Comparison of ENCODE assay signal across 8 mouse cellular contexts in genomic region chr14:51266113-51266512, GRCm38 (mm10). TPM values are rescaled to one million over a fixed set of nuclear protein-coding genes. Genes with fewer than 3 reads are reported as not detected.
DNase-seq lines count a peak whose midpoint lies in the region; ATAC-seq lines count a peak whose summit lies in the region.

No protein-coding gene starts in this region.

- no peaks in the 10 kb centered on the region for H3K36me3 ChIP-seq in hindbrain, embryonic 14.5 days (replicated peaks; ENCODE audit: control insufficient read depth, insufficient read depth)

- WGBS in hindbrain, embryonic 14.5 days = 7% methylated on average over 9 of the region's 9 CpGs

- H3K4me1 ChIP-seq in hindbrain, embryonic 14.5 days (replicated peaks; ENCODE audit: control insufficient read depth, insufficient read depth, low read length) = no peaks in the 10 kb centered on the region

- peak; percentile 91 for ATAC-seq in hindbrain, embryonic 14.5 days (ENCODE audit: low FRiP score)

- H3K4me2 ChIP-seq in hindbrain, embryonic 14.5 days (replicated peaks) = 0 out of 2 replicates have a peak overlapping the region, but pooled peaks have one; percentile 23

- H3K27ac ChIP-seq in hindbrain, embryonic 14.5 days = no peak overlapping the region

- no peak overlapping the region for H3K4me3 ChIP-seq in hindbrain, embryonic 14.5 days (replicated peaks; ENCODE audit: low read length)

- H3K9ac ChIP-seq in hindbrain, embryonic 14.5 days = no peak overlapping the region

- H3K9me3 ChIP-seq in hindbrain, embryonic 14.5 days (ENCODE audit: control insufficient read depth, low read length) = no peaks in the 10 kb centered on the region

- DNase-seq in T-cell, adult 2 months (ENCODE audit: low spot score) = peak; percentile 18
- DNase-seq in cerebellum, postnatal 25 days = peak; percentile 74 to 85
- peak; percentile 67 to 72 for DNase-seq in frontal cortex, postnatal 36 days (ENCODE audit: low spot score in 2 of 2)
- peak; percentile 87 for DNase-seq in hindbrain, embryonic 14.5 days (ENCODE audit: low spot score)
- peak; percentile 75 for DNase-seq in layer of hippocampus, postnatal 36 days
- peak; percentile 67 for DNase-seq in lung, postnatal 25 days (ENCODE audit: low spot score)
- peak; percentile 66 for DNase-seq in right cerebral cortex, adult 18-20 months
- peak; percentile 57 for DNase-seq in urinary bladder, adult 2 months (ENCODE audit: low spot score)

- no peaks in the 10 kb centered on the region for H3K27me3 ChIP-seq in hindbrain, embryonic 14.5 days (ENCODE audit: control insufficient read depth, insufficient read depth, low read length)

RNA-seq across cellular contexts. Expression of gene Rnase2a, which starts 10.2 kb away (rescaled TPM):
- polyA plus RNA-seq in hindbrain, embryonic 14.5 days (2014; fragmentation: Nextera tagmentation; extraction: Ambion mirVana) = not detected in 2 replicates
- total RNA-seq in layer of hippocampus, postnatal 36 days (2021) = not detected
- 0.12 TPM in 1 of 2 replicates, not detected in the other for polyA plus RNA-seq in urinary bladder, adult 2 months (2012; rRNA removed)

Comparison
In these comparisons a context has a peak if more than half of its experiments do, and no peak if none do; other contexts are left out.
1. DNase-seq: peak in every context shown above with its lines; median percentile 87 in hindbrain, embryonic 14.5 days; 80 in cerebellum, postnatal 25 days; 75 in layer of hippocampus, postnatal 36 days; 70 in frontal cortex, postnatal 36 days; 67 in lung, postnatal 25 days; 66 in right cerebral cortex, adult 18-20 months; 57 in urinary bladder, adult 2 months; 18 in T-cell, adult 2 months.